Mouse (Mus musculus): ENCODE data around the gene Pdpk1.
"Not testable (repeated sequence)": the region's sequence is repeated elsewhere in the genome, so short reads cannot be mapped to it uniquely, and the experiment has no call there.

The Pdpk1 gene

GRCm38 (mm10) chr17:24113031-24113430, 37.7 kb downstream of the Pdpk1 start:
- DNase-seq: no peak

GRCm38 (mm10) chr17:24111256-24111655, 39.5 kb downstream of the Pdpk1 start:
- no peak for DNase-seq

- DNase-seq: no peak
Measured at GRCm38 (mm10) chr17:24108896-24109295, 41.8 kb downstream of the Pdpk1 start.

- DNase-seq: no peak
Measured at GRCm38 (mm10) chr17:24105111-24105510, 45.6 kb downstream of the Pdpk1 start.

GRCm38 (mm10) chr17:24098354-24098753, 52.4 kb downstream of the Pdpk1 start:
- DNase-seq: no peak

GRCm38 (mm10) chr17:24090575-24090974, 60.1 kb downstream of the Pdpk1 start:
- DNase-seq: no peak

- not testable (repeated sequence) for DNase-seq
Measured at GRCm38 (mm10) chr17:24086399-24086798, 64.3 kb downstream of the Pdpk1 start.

- no peak for DNase-seq
Measured at GRCm38 (mm10) chr17:24084593-24084992, 66.1 kb downstream of the Pdpk1 start.

- no peak for DNase-seq
Measured at GRCm38 (mm10) chr17:24077101-24077500, 73.6 kb downstream of the Pdpk1 start.

GRCm38 (mm10) chr17:24072919-24073696, 77.6 kb downstream of the Pdpk1 start, which contains the start of gene Kctd5:
Kctd5 (minus strand) TSS chr17:24073485.
- DNase-seq: peak; percentile 85

GRCm38 (mm10) chr17:24069531-24069930, 81.2 kb downstream of the Pdpk1 start:
- DNase-seq: no peak

- no peak for DNase-seq
Measured at GRCm38 (mm10) chr17:24068271-24068670, 82.5 kb downstream of the Pdpk1 start.

GRCm38 (mm10) chr17:24062459-24063155, 88.1 kb downstream of the Pdpk1 start:
- DNase-seq: no peak

- no peak for DNase-seq
Measured at GRCm38 (mm10) chr17:24057730-24058245, 92.9 kb downstream of the Pdpk1 start.

- DNase-seq: no peak
Measured at GRCm38 (mm10) chr17:24056636-24057625, 93.8 kb downstream of the Pdpk1 start.

- no peak for DNase-seq
Measured at GRCm38 (mm10) chr17:24049008-24049407, 101.7 kb downstream of the Pdpk1 start.

- no peak for DNase-seq
Measured at GRCm38 (mm10) chr17:24048053-24048452, 102.7 kb downstream of the Pdpk1 start.

GRCm38 (mm10) chr17:24046026-24046425, 104.7 kb downstream of the Pdpk1 start:
- DNase-seq: no peak

- DNase-seq: no peak
Measured at GRCm38 (mm10) chr17:24045608-24046007, 105.1 kb downstream of the Pdpk1 start.

GRCm38 (mm10) chr17:24044482-24044881, 106.2 kb downstream of the Pdpk1 start:
- DNase-seq: no peak

GRCm38 (mm10) chr17:24037844-24038243, 112.9 kb downstream of the Pdpk1 start, which contains the start of gene Prss27:
Prss27 (plus strand) TSS chr17:24038144.
- DNase-seq: no peak

GRCm38 (mm10) chr17:24037360-24037759, 113.4 kb downstream of the Pdpk1 start:
- no peak for DNase-seq

GRCm38 (mm10) chr17:24036954-24037353, 113.8 kb downstream of the Pdpk1 start:
- DNase-seq: no peak
